Mouse (Mus musculus) bone marrow, adult 2 months (tissue): ENCODE data around the gene Kcna6.

Experiments
- CTCF ChIP-seq: fragments of 200-500 bp; IDR thresholded peaks from 2 replicates; pipeline ENCODE4 v1.5.1; 2011; ENCODE audit warnings: low read length, control low read depth; ENCODE audit not compliant: control insufficient read depth, insufficient read depth
- POLR2A ChIP-seq: fragments of 200-500 bp; IDR thresholded peaks from 2 replicates; pipeline ENCODE4 v1.6.1; 2011; ENCODE audit warnings: low read depth, mild to moderate bottlenecking, control low read depth, low read length, borderline replicate concordance; ENCODE audit not compliant: control insufficient read depth

DNA sequence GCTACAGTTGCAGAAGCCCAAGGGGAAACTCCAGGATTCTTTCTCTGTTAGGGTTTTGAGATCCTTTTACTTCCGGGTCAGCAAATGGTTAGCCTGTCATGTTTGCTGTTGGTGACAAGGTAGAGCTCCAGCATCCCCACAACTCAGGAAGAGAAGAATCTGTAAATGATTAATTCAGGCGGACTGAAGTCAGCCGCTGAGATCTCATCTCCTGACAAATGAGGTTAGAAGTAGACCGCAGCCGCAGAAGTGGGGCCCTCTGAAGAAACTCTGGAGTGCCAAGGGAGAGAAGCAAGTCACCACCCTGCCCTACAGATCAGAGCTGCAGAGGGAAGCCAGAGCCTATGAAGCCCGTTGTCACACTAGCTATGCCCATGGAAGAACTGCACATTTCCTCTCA, 37.4 kb upstream of the Kcna6 start:
- TF ChIP-seq CTCF (no peak), POLR2A (no peak)
